Mouse (Mus musculus) layer of hippocampus, adult 18-20 months (tissue): ENCODE results near the gene Ang5. TPM values are rescaled to one million over a fixed set of nuclear protein-coding genes. Genes with fewer than 3 reads are reported as not detected.

Experiments used
- total RNA-seq, 2 experiments: library from RNA; stranded (reverse); gene quantifications; 2 replicates each; pipeline ENCODE4 v1.2.3; 2021

The Ang5 gene
- total RNA-seq, 2 experiments from 2014 or later = not detected

Other genes with a start within 250 kb of the Ang5 start
- gene Gm16506, start 229.6 kb upstream of the Ang5 start, total RNA-seq = not detected
- not detected for gene Gm6526, start 209.2 kb upstream of the Ang5 start, total RNA-seq
- not detected for gene Gm8180, start 172.3 kb upstream of the Ang5 start, total RNA-seq
- gene Ear1, start 81.6 kb upstream of the Ang5 start, total RNA-seq = not detected
- not detected for gene Ear10, start 33.5 kb upstream of the Ang5 start, total RNA-seq
- gene Gm8113, start 31.7 kb upstream of the Ang5 start, total RNA-seq = not detected
- gene Ang6, start 45.2 kb downstream of the Ang5 start, total RNA-seq = not detected
- gene Ear2, start 145.6 kb downstream of the Ang5 start, total RNA-seq = not detected
- gene Gm3327, start 166.8 kb downstream of the Ang5 start, total RNA-seq = not detected
- not detected for gene Gm8212, start 240.6 kb downstream of the Ang5 start, total RNA-seq